Mouse (Mus musculus) testis, postnatal 10 days (tissue): Measurements from ENCODE around the gene Fez2.

Experiments used
- DNase-seq: peaks from one replicate; pipeline ENCODE4 v3.0.0; 2021; ENCODE audit warnings: low spot score

The Fez2 gene

GRCm38 (mm10) chr17:78417381-78418281 is at the start of gene Fez2:
Gene Fez2, minus strand, starts transcription at chr17:78418152.
- DNase-seq, result peak; percentile 98

DNA sequence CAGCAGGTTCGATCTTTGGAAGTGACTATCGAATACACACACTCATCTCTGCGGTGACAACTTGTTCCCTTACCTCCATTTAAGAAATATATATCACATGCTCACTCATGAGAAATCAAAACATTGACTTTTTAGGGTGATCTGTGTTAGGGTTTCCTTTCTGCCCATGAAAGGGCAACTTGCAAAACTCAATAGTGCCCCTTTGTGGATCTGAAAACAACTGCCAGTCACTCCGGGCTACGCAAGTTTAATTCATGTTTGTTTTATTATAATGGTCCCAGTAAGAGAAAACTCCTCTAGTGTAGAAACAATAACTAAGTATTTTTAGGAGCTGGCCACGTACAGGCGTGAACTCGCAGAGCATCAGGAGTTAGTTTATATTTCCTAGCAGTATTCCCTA is 47.5 kb upstream of the Fez2 start:
- no peak for DNase-seq

DNA sequence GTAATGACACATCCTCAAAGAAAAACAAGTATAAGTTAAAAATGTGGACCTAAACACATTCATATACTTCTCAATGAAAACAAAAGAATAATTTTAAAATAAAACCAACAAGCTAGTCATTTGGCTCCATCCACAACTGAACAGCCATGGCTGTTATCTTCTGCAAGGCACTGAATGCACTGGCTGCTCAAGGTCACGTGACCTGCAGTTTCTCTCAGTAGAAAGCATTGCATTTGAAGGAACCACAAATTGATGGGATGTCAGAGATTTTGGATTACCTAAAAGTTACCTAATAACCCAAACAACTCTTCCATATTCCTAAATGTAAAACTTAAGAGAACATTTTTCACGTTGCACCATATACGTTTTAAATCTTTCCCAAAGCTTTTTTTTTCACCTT is 47.1 kb upstream of the Fez2 start:
- no peak for DNase-seq

DNA sequence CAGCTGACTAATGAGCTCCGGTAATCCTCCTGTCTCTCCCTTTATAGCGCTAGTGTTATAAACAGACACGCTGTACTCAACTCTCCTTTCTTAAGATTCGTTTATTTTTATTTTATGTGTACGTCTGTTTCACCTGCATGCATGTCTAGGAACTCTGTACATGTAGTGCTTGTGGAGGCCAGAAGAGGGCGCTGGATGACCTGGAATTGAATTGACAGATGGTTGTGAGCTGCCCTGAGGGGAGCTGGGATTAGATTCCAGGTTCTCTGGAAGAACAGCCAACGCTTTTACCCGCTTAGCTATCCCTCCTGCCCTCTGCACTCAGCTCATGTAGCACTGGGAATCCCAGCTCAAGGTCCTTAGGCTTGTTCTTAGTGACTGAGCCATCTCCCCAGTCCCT is 42.2 kb upstream of the Fez2 start:
- no peak for DNase-seq

- DNase-seq, result no peak
Observed at GRCm38 (mm10) chr17:78455556-78455955, 37.6 kb upstream of the Fez2 start.

- peak; percentile 86 for DNase-seq
Observed at GRCm38 (mm10) chr17:78455114-78455513, 37.2 kb upstream of the Fez2 start.

- DNase-seq, result no peak
Observed at GRCm38 (mm10) chr17:78454189-78454977, 36.4 kb upstream of the Fez2 start.

GRCm38 (mm10) chr17:78453529-78453928 is 35.6 kb upstream of the Fez2 start:
- no peak for DNase-seq

DNA sequence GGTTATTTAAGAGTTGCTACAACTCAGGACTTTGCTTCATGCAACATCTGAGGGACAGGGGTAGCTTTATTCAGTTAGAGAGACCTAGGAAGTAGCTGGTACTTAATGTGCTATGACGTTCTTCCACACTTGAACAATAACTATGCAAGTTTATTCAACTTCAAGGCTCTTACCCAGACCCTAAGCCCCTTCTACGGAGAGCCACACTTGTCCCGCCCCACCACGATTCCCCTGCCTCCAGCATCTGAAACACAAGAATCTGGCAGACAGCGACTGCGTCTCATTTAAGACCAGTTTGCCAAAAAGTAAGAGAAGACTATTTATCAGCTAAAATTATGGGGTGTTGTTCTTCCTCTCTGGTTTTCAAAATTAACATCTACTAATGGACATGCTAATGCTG is 33.9 kb upstream of the Fez2 start:
- DNase-seq, result no peak

DNA sequence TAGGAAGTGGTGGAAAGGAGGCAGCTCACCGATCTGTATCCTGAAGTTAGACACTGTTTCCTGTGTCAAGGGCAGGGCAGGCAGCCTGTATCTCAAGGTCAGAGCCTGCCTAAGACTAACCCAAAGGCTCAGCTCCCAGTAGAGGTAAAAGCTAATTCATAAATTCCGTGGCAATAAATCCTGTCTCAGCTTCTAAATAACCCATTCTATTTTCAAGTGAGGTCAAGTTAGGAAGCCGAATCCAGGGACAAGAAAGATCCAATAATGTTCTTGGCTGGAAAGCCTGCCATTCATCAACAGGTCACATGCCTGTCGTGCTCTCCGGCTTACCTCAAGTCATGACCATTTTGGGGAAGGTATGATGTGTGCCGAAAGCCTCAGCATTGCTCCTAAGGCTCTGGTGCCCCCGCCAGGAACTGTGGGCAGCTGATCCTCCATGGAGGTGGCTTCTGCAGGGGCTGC is 33.4 kb upstream of the Fez2 start:
- DNase-seq, result no peak

- DNase-seq, result no peak
Observed at GRCm38 (mm10) chr17:78449635-78450197, 31.8 kb upstream of the Fez2 start.

DNA sequence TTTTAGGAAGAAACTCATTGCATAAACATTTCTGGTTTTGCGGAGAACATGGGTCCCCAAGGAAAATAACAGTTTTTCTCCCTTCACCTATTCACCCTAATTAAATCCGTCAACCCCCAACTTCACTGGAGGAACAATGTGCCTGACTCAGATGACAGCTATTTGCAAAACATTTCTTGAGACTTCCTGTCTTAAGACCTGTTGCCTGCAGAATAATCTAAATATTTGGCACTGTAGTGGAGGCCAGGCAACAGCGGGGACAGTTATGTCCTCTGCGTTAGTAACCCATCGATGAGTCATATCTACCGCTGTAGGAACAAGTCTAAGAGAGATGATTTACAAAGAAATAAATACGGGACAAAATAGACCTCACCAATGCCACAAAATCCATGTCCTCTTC is 26.9 kb upstream of the Fez2 start:
- DNase-seq, result no peak

DNA sequence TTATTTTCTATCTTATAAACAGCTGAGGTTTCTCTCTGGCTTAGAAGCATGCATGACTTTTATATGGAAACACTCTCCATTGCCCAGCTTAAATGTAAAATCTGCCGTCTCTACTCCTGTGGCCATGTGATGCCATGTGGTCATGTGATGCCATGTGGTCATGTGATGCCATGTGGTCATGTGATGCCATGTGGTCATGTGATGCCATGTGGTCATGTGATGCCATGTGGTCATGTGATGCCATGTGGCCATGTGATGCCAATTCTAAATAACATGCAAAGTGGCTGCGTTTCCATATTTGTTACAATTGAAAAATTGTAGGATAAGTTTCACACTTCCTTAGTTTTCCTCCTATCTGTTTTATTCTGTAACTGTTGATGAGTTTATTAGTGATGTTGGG is 22.8 kb upstream of the Fez2 start:
- DNase-seq, result no peak

DNA sequence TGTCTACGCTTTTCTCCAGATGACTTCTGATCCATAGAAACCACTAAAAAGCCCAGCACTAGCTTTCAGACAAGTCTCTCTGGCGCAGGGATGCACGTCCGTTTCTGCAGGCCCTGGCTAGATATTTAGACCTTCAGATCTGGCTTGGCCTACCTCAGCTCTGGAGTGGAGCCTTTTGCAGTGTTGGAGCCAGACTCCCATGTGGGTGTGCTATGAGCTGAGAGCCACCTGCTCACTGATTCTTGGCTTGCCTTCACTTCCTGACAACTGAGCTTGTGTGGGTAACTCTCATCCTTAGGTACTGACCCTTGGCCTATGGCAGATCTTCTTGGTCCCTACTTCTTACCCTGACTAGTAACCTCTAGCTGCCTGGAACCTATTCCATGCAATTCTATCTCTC is 19.2 kb upstream of the Fez2 start:
- DNase-seq, result no peak

DNA sequence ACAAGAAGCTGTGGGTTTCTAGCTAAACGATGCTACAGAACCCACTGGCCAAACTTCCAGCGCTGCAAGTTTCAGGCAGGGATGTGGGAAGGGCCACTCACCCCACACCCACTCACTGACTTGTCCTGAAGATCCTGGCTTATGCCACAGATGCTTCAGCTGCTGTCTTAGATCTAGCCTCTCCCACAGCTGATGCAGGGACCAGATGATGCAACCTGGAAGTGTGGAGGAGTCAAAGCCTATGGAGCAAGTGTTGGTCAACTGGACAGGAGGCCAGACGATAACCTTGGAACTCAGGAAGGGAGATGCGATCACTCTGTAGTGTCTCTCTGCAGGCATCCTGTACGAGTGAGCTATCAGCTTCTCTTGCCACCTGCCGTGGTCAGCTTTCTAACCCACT is 17.7 kb upstream of the Fez2 start:
- no peak for DNase-seq

GRCm38 (mm10) chr17:78434746-78435145 is 16.8 kb upstream of the Fez2 start:
- peak; percentile 73 for DNase-seq

DNA sequence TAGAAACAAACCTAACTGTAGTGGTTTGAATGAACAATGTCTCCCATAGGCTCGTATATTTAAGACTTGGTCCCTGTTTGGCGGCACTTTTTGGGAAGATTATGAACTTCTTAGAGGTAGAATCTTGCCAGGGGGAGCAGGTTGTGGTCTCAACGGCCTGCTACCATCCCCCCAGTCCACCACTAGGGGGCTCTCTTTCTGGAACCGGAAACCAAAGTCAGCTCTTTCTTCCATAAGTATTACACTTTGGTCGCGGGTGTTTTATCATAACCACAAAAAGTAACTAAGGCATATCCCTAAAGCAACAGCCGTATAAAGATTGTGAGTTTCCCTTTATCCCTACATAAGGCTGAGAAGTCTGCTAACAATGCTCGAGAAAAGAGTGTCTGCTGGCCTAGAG is 12.4 kb upstream of the Fez2 start:
- no peak for DNase-seq

- DNase-seq, result no peak
Observed at GRCm38 (mm10) chr17:78429051-78429450, 11.1 kb upstream of the Fez2 start.

GRCm38 (mm10) chr17:78425026-78425425 is 7.1 kb upstream of the Fez2 start:
- no peak for DNase-seq

GRCm38 (mm10) chr17:78419216-78419615 is 1.3 kb upstream of the Fez2 start:
- DNase-seq, result no peak

- no peak for DNase-seq
Observed at GRCm38 (mm10) chr17:78415255-78415654, 2.7 kb downstream of the Fez2 start.

DNA sequence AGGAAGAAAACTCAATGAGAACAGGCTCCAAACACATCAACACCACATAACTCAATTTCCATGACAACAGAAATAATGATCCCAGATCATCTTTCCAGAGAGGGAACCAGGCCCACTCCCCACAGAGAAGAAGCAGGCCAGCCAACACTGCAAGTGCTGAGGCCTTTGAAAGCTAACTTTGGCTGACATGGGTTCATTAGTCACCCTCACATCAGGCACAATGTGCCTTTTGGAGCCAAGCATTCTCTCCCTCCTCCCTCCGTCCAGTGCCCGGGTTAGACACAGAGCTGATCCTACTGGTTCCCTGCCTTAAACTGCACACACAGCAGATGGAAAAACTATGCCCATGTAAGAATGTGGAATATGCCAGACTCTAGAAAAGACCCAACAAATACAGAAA is 8.1 kb downstream of the Fez2 start:
- no peak for DNase-seq

GRCm38 (mm10) chr17:78408386-78408785 is 9.6 kb downstream of the Fez2 start:
- DNase-seq, result no peak
